Mouse (Mus musculus): ENCODE data around the gene Gm26661. TPM values are rescaled to one million over a fixed set of nuclear protein-coding genes. Genes with fewer than 3 reads are reported as not detected.

The Gm26661 gene
- total and polyA plus RNA-seq, 2 experiments from 2014 or later, result 0.94 TPM; not detected in 1

DNA sequence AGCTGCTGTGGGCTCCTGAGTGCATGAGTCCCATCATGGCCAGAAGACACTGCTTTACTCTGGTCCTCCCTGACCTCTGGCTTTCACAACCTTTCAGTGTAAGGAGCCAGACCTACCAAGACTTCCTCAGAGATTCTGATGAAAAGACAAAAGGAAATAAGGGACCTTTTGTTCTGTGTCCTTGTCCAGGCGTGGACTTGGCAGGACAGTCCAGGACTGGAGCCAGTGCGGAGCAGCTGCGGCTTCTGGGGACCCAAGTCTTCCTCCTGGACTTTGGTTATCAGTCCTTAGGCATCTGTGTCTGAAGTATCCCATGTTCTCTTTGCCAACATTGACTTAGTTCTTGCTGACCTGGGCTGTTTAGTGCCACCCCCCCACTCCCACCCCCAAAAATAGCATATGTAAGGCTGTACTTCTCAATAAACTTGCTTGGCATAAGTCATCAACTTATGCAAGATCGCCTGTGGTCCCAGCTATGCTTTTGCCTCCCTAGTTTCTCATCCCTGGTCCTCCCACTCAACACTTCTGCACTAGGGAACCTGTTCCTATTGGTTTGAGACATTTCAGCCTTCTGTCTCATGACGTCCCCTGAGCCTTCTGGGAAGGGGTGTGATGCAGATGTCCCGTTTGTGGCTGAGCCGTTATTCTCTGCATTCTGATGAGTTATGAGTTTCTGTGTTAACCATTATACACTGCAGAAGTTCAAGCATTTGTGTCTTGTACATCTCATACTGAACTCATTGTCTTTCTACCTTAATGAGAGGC, 1.9 kb upstream of the Gm26661 start:
- no peak for TF ChIP-seq CTCF (IDR thresholded peaks at IDR 0.05; ENCODE audit: low read depth)
- Histone ChIP-seq H3K9me3 (ENCODE audit: low read length) (no peaks in the 10 kb centered on the region), H3K4me3 (ENCODE audit: low read length) (no peak overlapping the region), H3K4me2 (ENCODE audit: low read depth, low read length) (no peak overlapping the region), H3K36me3 (ENCODE audit: insufficient read depth, low read length) (no peaks in the 10 kb centered on the region), H3K27ac (no peak overlapping the region), H3K27me3 (ENCODE audit: insufficient read depth, low read length) (no peaks in the 10 kb centered on the region), H3K9ac (replicated peaks; ENCODE audit: low read length) (no peak overlapping the region), H3K4me1 (ENCODE audit: insufficient read depth, low read length) (peaks cover 6% of the 10 kb centered on the region; the same call in 1 of the 2 replicates)
- DNase-seq (ENCODE audit: low spot score) (no peak), ATAC-seq (no peak)
- WGBS, result 82% methylated on average over 7 of the region's 7 CpGs

DNA sequence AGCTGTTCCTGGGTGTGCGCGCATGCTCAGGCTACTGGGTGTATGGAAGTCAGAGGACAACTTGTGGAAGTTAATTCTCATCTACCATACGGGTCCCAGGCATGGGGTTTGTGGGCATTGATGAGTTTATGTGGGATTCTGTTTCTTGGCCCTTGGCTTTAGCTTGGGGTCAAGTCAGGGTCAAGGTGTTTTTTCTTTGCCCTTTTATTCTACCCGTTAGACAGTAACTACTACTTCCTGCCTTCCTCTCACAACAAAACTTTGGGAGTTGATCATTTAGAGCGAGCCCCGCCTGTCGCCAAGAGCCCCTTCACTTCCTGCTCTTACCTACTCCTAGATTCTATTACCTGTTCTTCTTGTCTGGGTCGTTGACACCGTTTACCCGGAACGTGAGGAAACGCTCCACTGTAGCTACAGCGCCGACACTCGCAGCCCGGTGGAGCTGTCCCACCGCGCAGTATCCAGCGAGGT, 291 bp upstream of the Gm26661 start:
- no peak for TF ChIP-seq CTCF (IDR thresholded peaks at IDR 0.05; ENCODE audit: low read depth)
- peaks cover 6% of the 10 kb centered on the region; the same call in 1 of the 2 replicates for H3K4me1 ChIP-seq (ENCODE audit: insufficient read depth, low read length)
- H3K4me3 ChIP-seq (ENCODE audit: low read length), result peak overlapping the region; percentile 45
- no peak for DNase-seq (ENCODE audit: low spot score)
- H3K9me3 ChIP-seq (ENCODE audit: low read length), result no peaks in the 10 kb centered on the region
- 15% methylated on average over 19 of the region's 19 CpGs for WGBS
- H3K36me3 ChIP-seq (ENCODE audit: insufficient read depth, low read length), result no peaks in the 10 kb centered on the region
- no peak for ATAC-seq
- H3K9ac ChIP-seq (replicated peaks; ENCODE audit: low read length), result peak overlapping the region; percentile 45
- H3K4me2 ChIP-seq (ENCODE audit: low read depth, low read length), result peak overlapping the region; percentile 87
- no peak overlapping the region for H3K27ac ChIP-seq
- H3K27me3 ChIP-seq (ENCODE audit: insufficient read depth, low read length), result no peaks in the 10 kb centered on the region

DNA sequence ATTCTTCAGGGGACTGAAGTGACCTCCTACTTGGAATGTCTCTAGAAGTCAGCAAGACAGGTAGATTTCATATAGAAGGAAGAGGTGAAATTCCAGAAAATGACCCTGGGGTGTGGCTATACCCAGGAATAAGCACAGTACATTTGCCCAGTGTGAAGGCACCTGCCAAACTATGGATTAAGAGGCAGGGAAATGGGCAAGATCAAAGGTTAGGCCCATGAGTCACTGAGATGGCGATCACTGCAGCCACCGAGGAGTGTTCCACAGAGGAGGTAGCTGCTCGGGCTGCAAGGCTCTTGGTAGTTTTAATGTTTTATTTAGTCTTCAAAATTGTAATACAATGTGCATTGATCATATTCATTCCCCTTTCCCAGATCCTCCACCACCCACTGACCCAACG, 4.6 kb downstream of the Gm26661 start:
- Histone ChIP-seq H3K4me2 (ENCODE audit: low read depth, low read length) (no peak overlapping the region), H3K4me1 (ENCODE audit: insufficient read depth, low read length) (peaks cover 5% of the 10 kb centered on the region; the same call in 1 of the 2 replicates), H3K36me3 (ENCODE audit: insufficient read depth, low read length) (no peaks in the 10 kb centered on the region), H3K9me3 (ENCODE audit: low read length) (no peaks in the 10 kb centered on the region), H3K4me3 (ENCODE audit: low read length) (no peak overlapping the region), H3K9ac (replicated peaks; ENCODE audit: low read length) (no peak overlapping the region), H3K27ac (no peak overlapping the region), H3K27me3 (ENCODE audit: insufficient read depth, low read length) (no peaks in the 10 kb centered on the region)
- DNase-seq (ENCODE audit: low spot score) (no peak), ATAC-seq (no peak)
- WGBS, result 86% methylated on average over 4 of the region's 4 CpGs
- no peak for TF ChIP-seq CTCF (IDR thresholded peaks at IDR 0.05; ENCODE audit: low read depth)

DNA sequence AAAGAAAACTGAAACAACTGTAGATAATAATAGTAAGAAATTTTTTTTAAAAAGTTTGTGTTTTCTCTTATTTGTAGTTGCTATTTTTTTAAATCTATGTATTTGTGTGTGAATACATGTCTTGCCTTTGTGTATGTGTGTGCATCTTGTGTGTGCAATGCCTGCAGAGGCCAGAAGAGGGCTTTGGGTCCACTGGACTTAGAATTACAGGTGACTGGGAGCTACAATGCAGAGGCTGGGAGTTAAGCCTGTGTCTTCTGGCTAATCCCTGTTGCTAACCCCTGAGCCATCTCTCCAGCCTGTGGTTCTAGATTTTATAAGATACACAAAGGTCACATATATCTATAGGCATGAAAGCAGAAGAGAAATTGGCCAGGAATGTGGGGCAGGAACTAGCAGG, 9.2 kb downstream of the Gm26661 start:
- Histone ChIP-seq H3K27ac (no peak overlapping the region), H3K4me3 (ENCODE audit: low read length) (no peak overlapping the region), H3K9me3 (ENCODE audit: low read length) (no peaks in the 10 kb centered on the region), H3K27me3 (ENCODE audit: insufficient read depth, low read length) (no peaks in the 10 kb centered on the region), H3K36me3 (ENCODE audit: insufficient read depth, low read length) (no peaks in the 10 kb centered on the region), H3K4me1 (ENCODE audit: insufficient read depth, low read length) (no peaks in the 10 kb centered on the region), H3K4me2 (ENCODE audit: low read depth, low read length) (no peak overlapping the region), H3K9ac (replicated peaks; ENCODE audit: low read length) (no peak overlapping the region)
- TF ChIP-seq CTCF (IDR thresholded peaks at IDR 0.05; ENCODE audit: low read depth), result 0 out of 2 replicates have a peak, but pooled peaks have one; percentile 6
- no peak for DNase-seq (ENCODE audit: low spot score)
- ATAC-seq, result no peak

DNA sequence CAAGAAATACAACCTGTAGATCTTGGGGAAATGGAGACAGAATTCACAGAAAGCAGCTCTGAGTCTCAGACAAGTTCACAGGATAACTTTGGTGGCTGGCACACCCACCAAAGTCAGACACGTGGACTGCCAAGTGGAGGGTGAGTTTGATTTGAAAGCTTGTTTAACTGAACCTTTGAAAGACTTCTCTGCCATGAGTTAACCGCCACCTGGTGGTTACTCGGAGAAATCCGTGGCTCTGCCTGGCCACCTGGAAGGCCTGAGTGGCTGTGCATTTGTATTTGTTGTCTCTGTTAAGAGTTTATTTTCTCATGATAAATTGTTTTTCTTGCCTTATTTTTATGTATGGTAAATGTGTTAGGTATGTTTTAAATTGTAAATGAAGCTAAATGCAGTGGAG, 10.4 kb downstream of the Gm26661 start:
- DNase-seq (ENCODE audit: low spot score) (peak; percentile 67), ATAC-seq (no peak)
- Histone ChIP-seq H3K9ac (replicated peaks; ENCODE audit: low read length) (no peak overlapping the region), H3K4me2 (ENCODE audit: low read depth, low read length) (no peak overlapping the region), H3K9me3 (ENCODE audit: low read length) (no peaks in the 10 kb centered on the region), H3K4me3 (ENCODE audit: low read length) (no peak overlapping the region), H3K36me3 (ENCODE audit: insufficient read depth, low read length) (no peaks in the 10 kb centered on the region), H3K27me3 (ENCODE audit: insufficient read depth, low read length) (no peaks in the 10 kb centered on the region), H3K27ac (no peak overlapping the region), H3K4me1 (ENCODE audit: insufficient read depth, low read length) (no peaks in the 10 kb centered on the region)
- TF ChIP-seq CTCF (IDR thresholded peaks at IDR 0.05; ENCODE audit: low read depth), result peak; percentile 73
- WGBS, result 9% methylated on average over 4 of the region's 4 CpGs

DNA sequence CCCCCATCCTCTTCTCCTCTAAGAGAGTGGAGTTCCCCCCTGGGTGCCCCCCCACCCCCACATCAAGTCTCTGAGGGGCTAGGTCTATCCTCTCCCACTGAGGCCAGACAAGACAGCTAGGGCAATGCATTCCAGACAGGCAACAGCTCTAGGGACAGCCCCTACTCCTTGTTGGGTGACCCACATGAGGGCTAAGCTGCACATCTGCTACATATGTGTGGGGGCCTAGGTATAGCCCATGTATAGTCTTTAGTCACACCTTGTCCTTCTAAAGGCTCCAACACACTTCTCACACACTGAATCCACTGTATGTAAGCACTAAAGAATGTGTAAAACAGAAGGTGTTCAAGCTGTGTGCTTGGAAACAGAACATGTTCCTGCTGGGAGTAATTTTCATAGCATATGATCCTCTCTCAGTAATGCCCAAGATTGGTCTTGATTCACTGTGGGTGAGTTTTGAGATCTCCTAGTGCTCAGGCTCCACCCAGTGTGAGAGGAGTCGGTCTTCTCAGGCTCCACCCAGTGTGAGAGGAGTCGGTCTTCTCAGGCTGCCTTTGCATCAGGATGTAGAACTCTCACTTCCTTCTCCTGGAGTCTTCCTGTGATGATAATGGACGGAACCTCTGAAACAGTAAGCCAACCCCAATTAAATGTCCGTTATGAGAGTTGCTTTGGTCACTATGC, 12.6 kb downstream of the Gm26661 start:
- H3K4me3 ChIP-seq (ENCODE audit: low read length), result no peak overlapping the region
- no peak for TF ChIP-seq CTCF (IDR thresholded peaks at IDR 0.05; ENCODE audit: low read depth)
- no peak overlapping the region for H3K4me2 ChIP-seq (ENCODE audit: low read depth, low read length)
- no peaks in the 10 kb centered on the region for H3K9me3 ChIP-seq (ENCODE audit: low read length)
- no peak overlapping the region for H3K27ac ChIP-seq
- H3K4me1 ChIP-seq (ENCODE audit: insufficient read depth, low read length), result no peaks in the 10 kb centered on the region
- WGBS, result 53% methylated on average over 4 of the region's 4 CpGs
- no peak overlapping the region for H3K9ac ChIP-seq (replicated peaks; ENCODE audit: low read length)
- no peaks in the 10 kb centered on the region for H3K27me3 ChIP-seq (ENCODE audit: insufficient read depth, low read length)
- ATAC-seq (peak; percentile 71), DNase-seq (ENCODE audit: low spot score) (peak; percentile 51)
- H3K36me3 ChIP-seq (ENCODE audit: insufficient read depth, low read length), result no peaks in the 10 kb centered on the region

DNA sequence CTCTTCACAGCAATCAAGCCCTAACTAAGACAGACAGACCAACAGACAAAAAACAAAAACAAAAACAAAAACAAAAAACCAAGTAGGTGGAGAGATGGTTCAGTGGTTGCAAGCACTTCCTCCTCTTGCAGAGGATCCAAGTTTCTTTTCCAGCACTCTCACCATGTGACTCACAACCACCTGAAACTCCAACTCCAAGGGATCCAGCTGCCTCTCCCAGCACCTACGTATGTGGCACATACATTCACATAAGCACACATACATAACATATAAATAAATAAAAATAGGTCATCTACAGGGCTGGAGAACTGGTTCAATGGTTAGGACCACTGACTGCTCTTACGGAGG, 13.1 kb downstream of the Gm26661 start:
- Histone ChIP-seq H3K4me2 (ENCODE audit: low read depth, low read length) (no peak overlapping the region), H3K4me1 (ENCODE audit: insufficient read depth, low read length) (no peaks in the 10 kb centered on the region), H3K9me3 (ENCODE audit: low read length) (no peaks in the 10 kb centered on the region), H3K27me3 (ENCODE audit: insufficient read depth, low read length) (no peaks in the 10 kb centered on the region), H3K4me3 (ENCODE audit: low read length) (no peak overlapping the region), H3K36me3 (ENCODE audit: insufficient read depth, low read length) (no peaks in the 10 kb centered on the region), H3K27ac (no peak overlapping the region), H3K9ac (replicated peaks; ENCODE audit: low read length) (no peak overlapping the region)
- no peak for ATAC-seq
- no peak for TF ChIP-seq CTCF (IDR thresholded peaks at IDR 0.05; ENCODE audit: low read depth)
- DNase-seq (ENCODE audit: low spot score), result no peak
- WGBS, result 93% methylated on average over 2 of the region's 2 CpGs
